Mouse (Mus musculus) bone marrow, adult 2 months (tissue): ENCODE measurements around the gene Rptor. TPM values are rescaled to one million over a fixed set of nuclear protein-coding genes. Genes with fewer than 3 reads are reported as not detected.
A peak's percentile ranks its signal among the peaks of the same experiment; 100 is the strongest.

ENCODE experiments used
- H3K27ac ChIP-seq: fragments of 200-500 bp; 2 replicates; pipeline ENCODE4 v1.5.1; 2012; ENCODE audit warnings: low read depth, mild to moderate bottlenecking, control low read depth, inconsistent platforms, low read length; ENCODE audit not compliant: control insufficient read depth, poor library complexity, insufficient read depth
- H3K4me1 ChIP-seq: fragments of 200-500 bp; 2 replicates; pipeline ENCODE4 v1.6.1; 2011; ENCODE audit warnings: low read length; ENCODE audit not compliant: control insufficient read depth, insufficient read depth
- H3K4me3 ChIP-seq: fragments of 200-500 bp; replicated peaks from 2 replicates; pipeline ENCODE3; 2011; ENCODE audit warnings: mild to moderate bottlenecking, low read depth, low read length, control low read depth; ENCODE audit not compliant: control insufficient read depth
- CTCF ChIP-seq: fragments of 200-500 bp; IDR thresholded peaks from 2 replicates; pipeline ENCODE4 v1.5.1; 2011; ENCODE audit warnings: low read length, control low read depth; ENCODE audit not compliant: control insufficient read depth, insufficient read depth
- POLR2A ChIP-seq: fragments of 200-500 bp; IDR thresholded peaks from 2 replicates; pipeline ENCODE4 v1.6.1; 2011; ENCODE audit warnings: low read depth, mild to moderate bottlenecking, control low read depth, low read length, borderline replicate concordance; ENCODE audit not compliant: control insufficient read depth
- WGBS: fragments of 180-500 bp; shearing (Covaris S2); methylation state at CpG from one replicate; pipeline ENCODE4 v1.1.7; 2018; 5-methylcytosine and 5-hydroxymethylcytosine counted together
- polyA plus RNA-seq: library from polyadenylated mRNA; stranded (reverse); fragments of >200 nt; gene quantifications from 2 replicates; pipeline ENCODE4 v1.2.4, GENCODE M21; 2011; ENCODE audit warnings: low replicate concordance; ENCODE audit not compliant: missing spikeins, insufficient read depth, insufficient read length

Rptor gene
- polyA plus RNA-seq, 1 experiment = 15.6 TPM

- 39% methylated on average over 3 of the region's 3 CpGs for WGBS
- no peak overlapping the region for H3K4me3 ChIP-seq
Measured at GRCm38 (mm10) chr11:119598856-119599255, 3.8 kb upstream of the Rptor start.

GRCm38 (mm10) chr11:119600286-119600685, 2.4 kb upstream of the Rptor start:
- TF ChIP-seq CTCF (no peak), POLR2A (no peak)
- no peak overlapping the region for H3K27ac ChIP-seq
- no peak overlapping the region for H3K4me3 ChIP-seq
- H3K4me1 ChIP-seq = no peaks in the 10 kb centered on the region
- WGBS = 82% methylated on average over 1 of the region's 1 CpGs

More at GRCm38 (mm10) chr11:119598856-119599255, 3.8 kb upstream of the Rptor start:
- Histone ChIP-seq H3K27ac (no peak overlapping the region), H3K4me1 (no peaks in the 10 kb centered on the region)
- TF ChIP-seq POLR2A (no peak), CTCF (no peak)

GRCm38 (mm10) chr11:119602177-119602700, 466 bp upstream of the Rptor start:
- H3K4me1 ChIP-seq = no peaks in the 10 kb centered on the region
- no peak overlapping the region for H3K27ac ChIP-seq
- WGBS = 24% methylated on average over 10 of the region's 10 CpGs
- no peak overlapping the region for H3K4me3 ChIP-seq
- TF ChIP-seq POLR2A (no peak), CTCF (no peak)

- H3K4me3 ChIP-seq = peak overlapping the region; percentile 88
- no peaks in the 10 kb centered on the region for H3K4me1 ChIP-seq
- under 1% methylated on average over 30 of the region's 30 CpGs for WGBS
- H3K27ac ChIP-seq = peak overlapping the region; percentile 8; the same call in 1 of the 2 replicates
- TF ChIP-seq CTCF (no peak), POLR2A (no peak)
Measured at GRCm38 (mm10) chr11:119603527-119603905, 811 bp downstream of the Rptor start.

GRCm38 (mm10) chr11:119607464-119607863, 4.8 kb downstream of the Rptor start:
- TF ChIP-seq CTCF (no peak), POLR2A (no peak)
- H3K4me1 ChIP-seq = no peaks in the 10 kb centered on the region
- WGBS = 89% methylated on average over 5 of the region's 5 CpGs

GRCm38 (mm10) chr11:119611496-119611895, 8.8 kb downstream of the Rptor start:
- Histone ChIP-seq H3K27ac (no peak overlapping the region), H3K4me3 (no peak overlapping the region), H3K4me1 (no peaks in the 10 kb centered on the region)
- TF ChIP-seq CTCF = no peak
- WGBS = 95% methylated on average over 6 of the region's 6 CpGs

More at GRCm38 (mm10) chr11:119607464-119607863, 4.8 kb downstream of the Rptor start:
- H3K4me3 ChIP-seq = no peak overlapping the region
- no peak overlapping the region for H3K27ac ChIP-seq

GRCm38 (mm10) chr11:119612179-119612578, 9.5 kb downstream of the Rptor start:
- WGBS = 82% methylated on average over 3 of the region's 3 CpGs
- Histone ChIP-seq H3K4me3 (no peak overlapping the region), H3K4me1 (no peaks in the 10 kb centered on the region), H3K27ac (no peak overlapping the region)
- TF ChIP-seq POLR2A (no peak), CTCF (no peak)

- H3K4me1 ChIP-seq = no peaks in the 10 kb centered on the region
- WGBS = 43% methylated on average over 7 of the region's 7 CpGs
- H3K27ac ChIP-seq = no peak overlapping the region
- no peak for TF ChIP-seq POLR2A
- TF ChIP-seq CTCF = no peak
- H3K4me3 ChIP-seq = no peak overlapping the region
Measured at GRCm38 (mm10) chr11:119615087-119615486, 12.4 kb downstream of the Rptor start.

- TF ChIP-seq CTCF (peak; percentile 43), POLR2A (no peak)
- 29% methylated on average over 5 of the region's 5 CpGs for WGBS
- Histone ChIP-seq H3K4me1 (no peaks in the 10 kb centered on the region; the same call in 1 of the 2 replicates), H3K27ac (no peak overlapping the region), H3K4me3 (no peak overlapping the region)
Measured at GRCm38 (mm10) chr11:119618763-119619162, 16.1 kb downstream of the Rptor start.
